Mouse (Mus musculus) regulatory T cell (primary cell): Measurements from ENCODE around the gene C2cd4d.

Experiments
- in situ Hi-C: fragments of 300-600 bp; cut with MboI, MseI; formaldehyde crosslinking; loops from one replicate; pipeline ENCODE4 v1.15.1; 2025; ENCODE audit warnings: high pct_unique_total_duplicates

Gene C2cd4d

DNA sequence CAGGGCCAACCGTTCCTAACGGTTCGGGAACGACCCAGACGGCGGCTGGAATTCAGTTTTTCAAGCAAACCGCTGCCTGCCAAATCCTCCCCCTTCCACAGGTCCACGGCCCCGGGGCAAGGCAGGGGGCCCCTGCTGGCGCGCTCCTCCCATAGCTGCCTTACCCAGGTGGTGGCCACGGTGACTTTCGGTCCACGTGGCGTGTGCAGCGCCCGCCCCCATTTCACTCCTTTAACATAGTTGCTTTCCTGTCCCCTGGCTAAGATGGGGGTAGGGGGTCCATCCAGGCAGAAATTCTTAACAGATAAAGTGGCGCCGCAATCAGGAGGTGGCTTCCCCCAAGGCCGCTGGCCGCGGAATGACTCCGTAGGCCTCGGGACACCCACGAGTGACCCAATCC, 50.3 kb downstream of the C2cd4d start:
- in situ Hi-C loops, result no loop called here

DNA sequence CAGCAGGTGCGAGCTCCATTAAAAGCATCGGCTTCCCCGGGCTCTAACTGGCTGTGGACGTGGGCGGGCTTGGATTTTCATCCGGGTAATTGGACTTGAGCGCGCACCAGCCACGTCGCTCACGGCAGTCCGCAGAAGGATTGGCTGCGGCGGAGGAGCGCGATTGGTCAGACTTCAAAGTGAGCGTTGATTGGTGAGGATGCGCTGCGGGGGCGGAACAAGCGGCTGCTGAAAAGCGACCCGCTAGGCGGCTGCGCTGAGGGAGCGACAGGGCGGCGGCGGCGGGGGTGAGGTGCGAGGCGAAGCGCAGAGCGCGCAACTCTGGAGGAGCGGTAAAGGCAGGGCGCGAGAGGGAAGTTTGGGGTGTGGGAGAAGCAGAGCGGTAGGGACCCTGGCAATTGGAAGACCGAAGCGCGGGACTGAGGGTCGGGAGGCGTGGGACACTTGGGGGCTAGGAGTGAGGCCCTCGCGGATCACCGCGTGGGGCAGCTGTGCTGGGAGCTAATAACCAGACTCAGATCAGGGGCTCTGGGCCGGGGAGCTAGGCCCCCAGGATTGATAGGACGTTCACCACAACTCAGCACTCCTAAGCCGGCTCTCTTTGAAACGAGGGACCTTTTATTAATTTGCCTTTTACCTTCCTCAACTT, 50.9 kb downstream of the C2cd4d start, which contains the start of gene Tdrkh:
TSS of gene Tdrkh (plus strand) at position 243 of the 649 bp plus-strand sequence.
- in situ Hi-C loops, result no loop called here
